Mouse (Mus musculus) left cerebral cortex, adult 18-20 months (tissue): Measurements from ENCODE around the gene Rpl22. TPM values are rescaled to one million over a fixed set of nuclear protein-coding genes. Genes with fewer than 3 reads are reported as not detected.

Source experiments
- total RNA-seq, 2 experiments: library from RNA; stranded (reverse); gene quantifications; 2 replicates each; pipeline ENCODE4 v1.2.3; 2021

Gene Rpl22
- total RNA-seq, 2 experiments from 2014 or later: 162 to 191 TPM

Other genes with a start within 250 kb of the Rpl22 start
- 10 to 100 TPM; 19.0 to 20.7 TPM for gene Tnfrsf25, start 209.8 kb upstream of the Rpl22 start, total RNA-seq
- 1 to 10 TPM; 3.0 to 3.4 TPM for gene Espn, start 173.4 kb upstream of the Rpl22 start, total RNA-seq
- gene Hes2, start 166.9 kb upstream of the Rpl22 start, total RNA-seq: not detected
- gene Acot7, start 147.6 kb upstream of the Rpl22 start, total RNA-seq: 100 to 1,000 TPM; 328 to 345 TPM
- 10 to 100 TPM; 26.8 to 33.4 TPM for gene Gpr153, start 51.5 kb upstream of the Rpl22 start, total RNA-seq
- gene Hes3, start 34.1 kb upstream of the Rpl22 start, total RNA-seq: not detected
- 10 to 100 TPM; 49.8 to 58.4 TPM for gene Icmt, start 28.5 kb upstream of the Rpl22 start, total RNA-seq
- 10 to 100 TPM; 18.9 to 20.8 TPM for gene Rnf207, start 6.7 kb upstream of the Rpl22 start, total RNA-seq
- gene Chd5, start 12.9 kb downstream of the Rpl22 start, total RNA-seq: 100 to 1,000 TPM; 172 to 179 TPM
- gene Nphp4, start 151.0 kb downstream of the Rpl22 start, total RNA-seq: 10 to 100 TPM; 18.4 to 23.9 TPM
- gene Kcnab2, start 152.1 kb downstream of the Rpl22 start, total RNA-seq: 100 to 1,000 TPM; 382 to 428 TPM